Mouse (Mus musculus): ENCODE measurements at regions not wholly inside any gene's neighbourhood (a gene's known extent, or its start where the extent isn't known, plus 50 kb on each side); places are given as distances from the start of the nearest gene placed in this dataset.

DNA sequence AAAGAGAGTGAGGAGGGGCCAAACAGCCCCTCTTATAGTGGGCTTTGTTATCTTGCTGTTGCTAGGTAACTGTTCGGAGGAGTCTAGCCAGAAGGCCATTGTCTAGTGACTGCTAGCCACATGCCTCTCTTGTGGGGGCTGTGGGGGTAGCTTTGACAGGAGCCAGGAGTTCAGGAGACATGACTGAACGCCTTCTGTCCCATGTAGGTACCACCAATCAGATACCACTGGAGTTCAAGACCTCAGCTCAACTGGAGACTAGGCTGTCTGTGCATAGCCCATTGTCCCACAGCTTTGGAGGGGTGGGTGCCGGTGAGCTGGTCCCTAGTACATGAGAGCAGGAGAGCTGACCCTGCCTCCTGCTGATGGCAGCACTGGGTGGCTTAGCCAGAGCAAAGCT, 82.4 kb upstream of the Unc93a2 start:
- Histone ChIP-seq H3K4me1 (peaks cover 11% of the 10 kb centered on the region), H3K27me3 (ENCODE audit: low read depth, poor library complexity, severe bottlenecking) (no peaks in the 10 kb centered on the region), H3K9me3 (replicated peaks) (no peaks in the 10 kb centered on the region), H3K27ac (peak overlapping the region; percentile 22), H3K36me3 (no peaks in the 10 kb centered on the region), H3K4me3 (no peak overlapping the region)
- DNase-seq (ENCODE audit: low spot score) = no peak
- 57% methylated on average over 3 of the region's 3 CpGs for WGBS

DNA sequence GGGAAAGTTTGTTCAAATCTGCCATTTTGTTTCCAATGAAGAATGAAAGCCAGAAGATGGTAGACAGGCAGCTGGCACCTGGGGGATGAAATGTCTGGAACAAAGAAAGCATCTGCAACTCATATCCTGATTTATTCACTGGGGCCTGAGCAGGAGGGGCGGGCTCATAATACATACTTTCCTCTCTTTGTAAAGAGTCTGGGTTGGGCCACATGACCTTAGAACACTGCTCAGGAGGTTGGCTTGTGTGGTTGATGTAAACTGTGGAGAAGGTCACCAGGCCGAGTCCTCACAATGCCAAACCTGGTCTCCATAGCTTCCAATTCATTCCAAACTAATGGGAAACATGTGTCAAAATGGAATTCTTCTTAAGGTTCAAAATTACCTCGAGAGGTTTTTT, 79.6 kb upstream of the Unc93a2 start:
- Histone ChIP-seq H3K27me3 (ENCODE audit: low read depth, poor library complexity, severe bottlenecking) (no peaks in the 10 kb centered on the region), H3K9me3 (replicated peaks) (no peaks in the 10 kb centered on the region), H3K27ac (peak overlapping the region; percentile 61), H3K4me3 (no peak overlapping the region), H3K36me3 (no peaks in the 10 kb centered on the region), H3K4me1 (peaks cover 16% of the 10 kb centered on the region)
- DNase-seq (ENCODE audit: low spot score) = no peak
- 40% methylated on average over 3 of the region's 3 CpGs for WGBS

DNA sequence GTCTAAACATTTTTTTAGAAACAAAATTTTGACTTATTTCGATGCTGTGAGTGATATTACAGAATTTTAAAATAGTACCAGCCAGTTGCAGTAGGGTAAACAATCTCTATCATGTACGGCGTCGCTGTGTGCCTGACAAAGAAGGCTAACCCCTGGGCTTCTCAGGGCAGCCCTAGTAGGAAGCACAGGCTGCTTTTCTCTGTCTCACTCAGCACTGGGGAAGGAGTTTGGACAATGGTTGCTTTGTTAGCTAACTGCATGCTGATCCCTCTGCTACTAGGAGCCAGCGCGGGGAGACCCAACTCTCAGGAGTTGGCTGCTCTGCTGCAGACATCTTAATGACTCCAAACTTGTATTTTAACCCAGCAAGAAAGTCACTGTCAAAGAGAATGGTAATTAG, 75.9 kb upstream of the Unc93a2 start:
- H3K4me3 ChIP-seq = no peak overlapping the region
- WGBS = 63% methylated on average over 6 of the region's 6 CpGs
- DNase-seq (ENCODE audit: low spot score) = no peak
- peak overlapping the region; percentile 79; the same call in 1 of the 2 replicates for H3K27ac ChIP-seq
- H3K4me1 ChIP-seq = peaks cover 20% of the 10 kb centered on the region
- H3K9me3 ChIP-seq (replicated peaks) = no peaks in the 10 kb centered on the region
- no peaks in the 10 kb centered on the region for H3K27me3 ChIP-seq (ENCODE audit: low read depth, poor library complexity, severe bottlenecking)
- no peaks in the 10 kb centered on the region for H3K36me3 ChIP-seq

DNA sequence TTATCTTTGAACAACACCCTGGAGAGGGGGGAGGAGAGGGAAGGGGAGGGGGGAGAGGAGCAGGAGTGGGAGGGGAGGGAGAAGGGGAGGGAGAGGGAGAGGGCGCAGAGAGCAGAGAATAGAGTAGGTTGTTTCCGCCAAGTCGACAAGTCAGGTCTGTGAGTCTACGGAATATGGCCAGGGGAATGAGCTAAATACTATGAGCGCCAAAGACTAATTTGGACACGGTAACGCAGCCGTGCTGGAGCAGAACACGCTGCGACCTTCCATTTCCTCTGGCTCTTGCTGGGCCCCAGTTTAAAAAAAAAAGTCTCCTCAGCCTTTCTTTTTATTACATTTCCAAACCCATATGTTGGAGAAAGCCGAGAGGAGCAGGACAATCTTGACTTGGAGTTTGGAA, 71.7 kb upstream of the Unc93a2 start:
- H3K9me3 ChIP-seq (replicated peaks) = no peaks in the 10 kb centered on the region
- peaks cover 12% of the 10 kb centered on the region for H3K4me1 ChIP-seq
- H3K27ac ChIP-seq = no peak overlapping the region
- 91% methylated on average over 11 of the region's 11 CpGs for WGBS
- no peak overlapping the region for H3K4me3 ChIP-seq
- H3K36me3 ChIP-seq = no peaks in the 10 kb centered on the region
- H3K27me3 ChIP-seq (ENCODE audit: low read depth, poor library complexity, severe bottlenecking) = no peaks in the 10 kb centered on the region
- DNase-seq (ENCODE audit: low spot score) = no peak

DNA sequence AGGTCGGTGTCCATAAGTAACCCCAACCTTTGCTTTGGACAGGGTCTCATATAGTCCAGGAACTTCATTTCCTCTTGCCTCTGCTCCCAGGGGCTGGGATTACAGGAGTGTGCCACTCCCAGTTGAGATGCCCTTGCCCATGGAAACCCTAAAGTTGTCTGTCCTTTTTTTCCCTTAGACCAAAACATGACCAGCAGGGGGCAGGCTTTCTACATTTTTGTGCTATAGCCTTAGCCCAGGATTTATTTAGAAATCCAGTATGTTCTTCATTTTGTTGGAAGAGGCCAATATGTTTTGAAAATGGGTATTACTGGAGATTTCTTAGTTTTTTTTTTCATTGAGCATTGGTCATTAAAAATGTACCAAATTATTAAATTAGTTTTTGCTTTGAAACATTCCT, 58.6 kb upstream of the Unc93a2 start:
- Histone ChIP-seq H3K4me1 (no peaks in the 10 kb centered on the region), H3K27me3 (ENCODE audit: low read depth, poor library complexity, severe bottlenecking) (no peaks in the 10 kb centered on the region), H3K9me3 (replicated peaks) (no peaks in the 10 kb centered on the region), H3K27ac (no peak overlapping the region), H3K4me3 (no peak overlapping the region), H3K36me3 (no peaks in the 10 kb centered on the region)
- peak; percentile 77 for DNase-seq (ENCODE audit: low spot score)
- WGBS = 81% methylated on average over 1 of the region's 1 CpGs

DNA sequence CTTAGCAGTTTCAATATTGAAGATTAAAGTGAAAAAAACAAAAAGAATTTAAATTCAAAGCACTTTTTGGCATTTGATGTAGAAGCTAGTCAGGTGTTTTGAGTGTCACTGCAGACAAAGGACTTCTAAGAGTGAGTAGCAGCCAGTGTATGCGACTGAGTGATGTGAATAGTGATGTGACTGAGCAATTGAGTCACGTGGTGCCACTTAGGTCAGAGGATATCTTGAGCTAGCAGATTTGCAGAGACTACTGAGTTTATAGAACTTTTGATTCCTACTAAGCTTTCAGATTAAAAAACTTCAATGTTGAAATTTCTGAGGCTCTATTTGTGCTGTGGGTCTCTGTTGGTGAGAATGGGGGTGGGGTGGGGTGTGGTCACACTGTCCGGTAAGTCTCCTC, 49.8 kb upstream of the Unc93a2 start:
- no peak for DNase-seq (ENCODE audit: low spot score)
- Histone ChIP-seq H3K4me1 (no peaks in the 10 kb centered on the region), H3K4me3 (no peak overlapping the region), H3K9me3 (replicated peaks) (no peaks in the 10 kb centered on the region), H3K27ac (no peak overlapping the region), H3K36me3 (no peaks in the 10 kb centered on the region), H3K27me3 (ENCODE audit: low read depth, poor library complexity, severe bottlenecking) (no peaks in the 10 kb centered on the region)
- 90% methylated on average over 3 of the region's 3 CpGs for WGBS

Data from limb, embryonic 10.5 days (tissue).